ENCODE assay signal across 12 mouse cellular contexts in the genomic region with DNA sequence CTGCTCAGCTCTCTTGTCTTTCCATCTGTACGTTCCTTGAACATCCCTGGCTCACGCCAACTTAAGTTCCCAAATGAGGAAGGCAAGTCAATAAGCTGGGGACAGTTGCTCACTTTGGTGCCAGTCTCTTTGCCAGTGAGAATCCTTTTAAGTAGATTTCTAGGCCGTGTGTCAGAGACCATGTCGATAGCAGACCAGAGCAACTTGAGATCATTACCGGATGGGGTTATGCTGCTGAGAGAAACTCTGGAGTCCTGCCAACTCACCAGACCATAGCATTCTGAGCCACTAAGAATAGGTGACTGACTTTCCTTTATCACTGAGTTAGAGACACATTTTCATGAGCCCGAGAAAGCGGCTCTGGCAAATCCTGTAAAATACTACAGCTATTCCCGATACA.
DNase-seq lines count a peak whose midpoint lies in the region; ATAC-seq and TF ChIP-seq lines count a peak whose summit lies in the region.
"Had no signal": no experiment of that assay in that cellular context is flagged by ENCODE, and none has a peak within 500 bp of the region (broad histone marks: within the 10 kb centered on the region; RNA-seq: fewer than 3 reads in every experiment).

No protein-coding gene starts in this region.

- no peak for DNase-seq in intestine, embryonic 14.5 days (ENCODE audit: low spot score)
- peak; percentile 72 for DNase-seq in MN1 (ENCODE audit: low spot score)
- peak; percentile 37 for DNase-seq in brain, embryonic 14.5 days (ENCODE audit: low read depth)
- no peak for DNase-seq in frontal cortex, postnatal 14 days (ENCODE audit: low spot score in 2 of 2)
- no peak for DNase-seq in gastrocnemius, postnatal 4 days (ENCODE audit: low spot score in 2 of 2)
- DNase-seq in adrenal gland, adult (ENCODE audit: inconsistent age in 2 of 2, low spot score in 1 of 2): no peak
- DNase-seq: gastrocnemius, adult 2 months; lung, postnatal 14 days had no signal

- no peak for TF ChIP-seq CTCF in brain, embryonic 14.5 days (IDR thresholded peaks at IDR 0.05; ENCODE audit: borderline replicate concordance, extremely low read depth, insufficient read depth, insufficient read length)

- H3K9ac ChIP-seq in intestine, embryonic 14.5 days (ENCODE audit: low read length): no peak overlapping the region
- no peak overlapping the region for H3K9ac ChIP-seq in intestine, embryonic 16.5 days (ENCODE audit: low read depth, low read length)
- no peak overlapping the region for H3K9ac ChIP-seq in kidney, embryonic 15.5 days
- H3K9ac ChIP-seq: embryonic facial prominence, embryonic 15.5 days had no signal

- no peak overlapping the region for H3K4me3 ChIP-seq in intestine, embryonic 14.5 days (ENCODE audit: low read depth, low read length)
- no peak overlapping the region for H3K4me3 ChIP-seq in intestine, embryonic 16.5 days (ENCODE audit: low read length)
- no peak overlapping the region for H3K4me3 ChIP-seq in kidney, embryonic 15.5 days (replicated peaks)
- H3K4me3 ChIP-seq: embryonic facial prominence, embryonic 15.5 days; gastrocnemius, adult 2 months had no signal

- 54% methylated on average over 8 of the region's 8 CpGs for WGBS in intestine, embryonic 14.5 days
- WGBS in intestine, embryonic 16.5 days: 57% methylated on average over 8 of the region's 8 CpGs
- WGBS in kidney, embryonic 15.5 days: 55% methylated on average over 8 of the region's 8 CpGs

- H3K27ac ChIP-seq in intestine, embryonic 14.5 days (ENCODE audit: low read depth): peak overlapping the region; percentile 65; the same call in 1 of the 2 replicates
- no peak overlapping the region for H3K27ac ChIP-seq in intestine, embryonic 16.5 days (ENCODE audit: low read length)
- no peak overlapping the region for H3K27ac ChIP-seq in kidney, embryonic 15.5 days
- H3K27ac ChIP-seq: embryonic facial prominence, embryonic 15.5 days; gastrocnemius, adult 2 months had no signal

- H3K4me2 ChIP-seq in intestine, embryonic 14.5 days (ENCODE audit: low read length): peak overlapping the region; percentile 14; the same call in 1 of the 2 replicates
- H3K4me2 ChIP-seq in intestine, embryonic 16.5 days (ENCODE audit: low read depth, low read length): no peak overlapping the region
- H3K4me2 ChIP-seq in kidney, embryonic 15.5 days: no peak overlapping the region
- H3K4me2 ChIP-seq: embryonic facial prominence, embryonic 15.5 days had no signal

- ATAC-seq in intestine, embryonic 14.5 days (replicated peaks; ENCODE audit: low FRiP score, low TSS enrichment, low read depth): no peak
- no peak for ATAC-seq in intestine, embryonic 16.5 days
- peak; percentile 76; the same call in 1 of the 2 replicates for ATAC-seq in kidney, embryonic 15.5 days (replicated peaks; ENCODE audit: low FRiP score)

- H3K36me3 ChIP-seq in intestine, embryonic 14.5 days (ENCODE audit: control insufficient read depth, insufficient read depth, low read length): no peaks in the 10 kb centered on the region
- H3K36me3 ChIP-seq in intestine, embryonic 16.5 days (ENCODE audit: control insufficient read depth, insufficient read depth, low read length): no peaks in the 10 kb centered on the region
- no peaks in the 10 kb centered on the region for H3K36me3 ChIP-seq in kidney, embryonic 15.5 days
- H3K36me3 ChIP-seq: embryonic facial prominence, embryonic 15.5 days; G1E had no signal

- H3K27me3 ChIP-seq in intestine, embryonic 14.5 days (replicated peaks; ENCODE audit: control insufficient read depth, insufficient read depth, low read length): no peaks in the 10 kb centered on the region
- H3K27me3 ChIP-seq in intestine, embryonic 16.5 days (replicated peaks; ENCODE audit: control insufficient read depth, insufficient read depth, low read length): no peaks in the 10 kb centered on the region
- H3K27me3 ChIP-seq in kidney, embryonic 15.5 days: no peaks in the 10 kb centered on the region
- H3K27me3 ChIP-seq: embryonic facial prominence, embryonic 15.5 days had no signal

- H3K4me1 ChIP-seq in intestine, embryonic 14.5 days (replicated peaks; ENCODE audit: control insufficient read depth, insufficient read depth, low read length): peaks cover 8% of the 10 kb centered on the region; the same call in 1 of the 2 replicates
- no peaks in the 10 kb centered on the region for H3K4me1 ChIP-seq in intestine, embryonic 16.5 days (ENCODE audit: control insufficient read depth, insufficient read depth, low read length)
- H3K4me1 ChIP-seq in kidney, embryonic 15.5 days: no peaks in the 10 kb centered on the region
- H3K4me1 ChIP-seq: embryonic facial prominence, embryonic 15.5 days had no signal

- H3K9me3 ChIP-seq in intestine, embryonic 14.5 days (ENCODE audit: control insufficient read depth, low read length): no peaks in the 10 kb centered on the region
- no peaks in the 10 kb centered on the region for H3K9me3 ChIP-seq in intestine, embryonic 16.5 days (ENCODE audit: control insufficient read depth, low read length)
- H3K9me3 ChIP-seq in kidney, embryonic 15.5 days (replicated peaks): no peaks in the 10 kb centered on the region
- H3K9me3 ChIP-seq: embryonic facial prominence, embryonic 15.5 days had no signal

- TF ChIP-seq POLR2A in brain, embryonic 14.5 days (IDR thresholded peaks at IDR 0.05; ENCODE audit: borderline replicate concordance, extremely low read depth, insufficient read depth, insufficient read length, poor library complexity, severe bottlenecking): no peak

Comparison
In these comparisons a context has a peak if more than half of its experiments do, and no peak if none do; other contexts are left out.
1. DNase-seq: peak in MN1 (single experiment) and brain, embryonic 14.5 days (single experiment); none in intestine, embryonic 14.5 days (single experiment), frontal cortex, postnatal 14 days (0 of 2), gastrocnemius, postnatal 4 days (0 of 2) and adrenal gland, adult (0 of 2).